Mouse (Mus musculus) mature B cell (primary cell): ENCODE data around the gene Olfr1275.

ENCODE experiments used
- in situ Hi-C: fragments of 300-500 bp; cut with MboI; formaldehyde crosslinking; loops from 2 replicates; pipeline ENCODE4 v1.14.3; 2019

The Olfr1275 gene

DNA sequence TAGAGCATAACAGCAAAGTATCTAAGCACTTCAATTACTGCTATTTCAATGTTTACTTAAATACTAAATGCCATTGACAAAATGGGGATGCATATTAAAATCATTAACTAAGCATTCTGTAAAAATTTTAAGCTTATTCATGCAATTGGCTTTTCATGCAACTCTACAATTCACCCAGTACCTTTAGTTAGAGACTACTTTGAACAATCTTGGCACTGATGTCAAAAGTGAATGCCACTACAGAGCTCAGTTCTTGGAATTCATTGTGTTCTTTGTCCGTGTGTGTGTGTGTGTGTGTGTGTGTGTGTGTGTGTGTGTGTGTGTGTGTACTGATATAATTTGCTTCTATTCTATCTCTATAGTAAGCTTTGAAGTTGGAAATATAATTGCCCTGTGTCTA is at the start of gene Olfr1275:
Gene Olfr1275, minus strand, starts transcription at position 101 of the 400 bp plus-strand sequence.
- in situ Hi-C loops, result no loop called here

- in situ Hi-C loops, result no loop called here
Measured at GRCm38 (mm10) chr2:111274006-111274405, 38.9 kb upstream of the Olfr1275 start, which contains the start of gene Olfr1277. TSS of gene Olfr1277 (minus strand) at chr2:111274106.

GRCm38 (mm10) chr2:111254216-111254615 is 19.1 kb upstream of the Olfr1275 start, which contains the start of gene Olfr1276:
TSS of gene Olfr1276 (plus strand) at chr2:111254516.
- in situ Hi-C loops, result no loop called here

DNA sequence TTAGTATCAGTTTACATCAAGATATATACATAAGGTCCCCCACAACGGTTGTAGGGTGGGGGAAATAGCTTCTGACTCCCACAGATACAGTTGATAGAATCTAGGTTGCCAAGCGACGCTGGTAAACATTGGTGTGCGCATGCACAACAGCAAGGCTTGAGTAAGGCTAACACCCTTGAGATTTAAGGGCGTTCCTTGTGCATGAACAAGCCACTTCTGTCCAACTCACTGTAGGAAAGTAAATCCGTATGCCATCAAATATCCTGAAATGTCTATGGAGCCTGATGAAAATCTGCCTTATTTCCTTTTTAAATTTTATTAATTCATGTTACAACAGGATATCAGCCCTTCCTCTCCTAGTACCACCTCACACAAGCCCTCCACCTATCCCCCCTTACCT is 5.6 kb downstream of the Olfr1275 start, which contains the start of gene 4930430A15Rik:
Gene 4930430A15Rik, minus strand, starts transcription at position 101 of the 400 bp plus-strand sequence.
- in situ Hi-C loops, result no loop called here

DNA sequence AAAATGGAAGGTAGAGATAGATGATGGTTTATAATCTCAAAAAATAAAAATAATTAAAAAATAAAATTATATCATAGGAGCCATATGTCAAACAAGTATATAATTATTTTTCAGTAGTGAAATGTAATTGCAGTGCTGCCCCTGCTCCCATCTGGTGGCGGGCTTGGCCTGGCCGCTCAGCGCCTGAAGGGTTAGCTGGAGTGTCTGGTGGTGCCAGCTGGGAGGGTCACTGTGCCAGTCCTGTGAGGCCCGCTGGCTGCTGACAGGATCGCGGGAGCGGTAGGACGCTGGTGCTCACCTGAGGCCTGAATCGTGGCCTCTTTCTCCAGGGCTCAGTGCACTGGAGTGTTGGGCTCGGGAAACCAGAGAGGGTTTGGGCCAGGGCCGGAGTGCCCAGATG is 53.0 kb downstream of the Olfr1275 start:
- in situ Hi-C loops, result no loop called here
